Mouse (Mus musculus) left cerebral cortex, adult 18-20 months (tissue): Measurements from ENCODE around the gene Kdm5a. TPM values are rescaled to one million over a fixed set of nuclear protein-coding genes. Genes with fewer than 3 reads are reported as not detected.

Experiments used
- DNase-seq, 2 experiments: peaks; one replicate each; pipeline ENCODE4 v3.0.0; 2021 to 2022; ENCODE audit warnings: low spot score in 2 of 2, mixed read lengths in 1 of 2
- total RNA-seq, 2 experiments: library from RNA; stranded (reverse); gene quantifications; 2 replicates each; pipeline ENCODE4 v1.2.3; 2021

Kdm5a gene
- total RNA-seq, 2 experiments from 2014 or later = 41.8 TPM

DNA sequence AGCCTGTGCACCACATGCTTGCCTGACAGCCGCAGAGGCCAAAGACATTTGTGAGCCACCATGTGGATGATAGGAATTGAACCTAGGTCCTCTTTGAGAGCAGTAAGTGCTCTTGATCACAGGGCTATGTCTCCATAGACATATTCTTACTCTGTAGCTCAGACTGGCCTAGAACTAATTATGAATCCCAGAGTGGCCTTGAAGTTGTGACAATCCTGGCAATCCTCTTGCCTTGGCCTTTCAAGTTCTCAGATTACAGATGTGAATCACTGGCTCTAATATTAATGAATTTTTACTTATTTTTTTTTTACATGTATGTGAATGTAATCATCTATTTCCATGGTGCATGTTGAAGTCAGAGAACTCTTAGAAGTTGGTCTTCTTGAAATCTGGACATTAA is 40.0 kb downstream of the Kdm5a start:
- no peak for DNase-seq

- no peak for DNase-seq
Observed at GRCm38 (mm10) chr6:120438161-120438560, 74.2 kb downstream of the Kdm5a start.

DNA sequence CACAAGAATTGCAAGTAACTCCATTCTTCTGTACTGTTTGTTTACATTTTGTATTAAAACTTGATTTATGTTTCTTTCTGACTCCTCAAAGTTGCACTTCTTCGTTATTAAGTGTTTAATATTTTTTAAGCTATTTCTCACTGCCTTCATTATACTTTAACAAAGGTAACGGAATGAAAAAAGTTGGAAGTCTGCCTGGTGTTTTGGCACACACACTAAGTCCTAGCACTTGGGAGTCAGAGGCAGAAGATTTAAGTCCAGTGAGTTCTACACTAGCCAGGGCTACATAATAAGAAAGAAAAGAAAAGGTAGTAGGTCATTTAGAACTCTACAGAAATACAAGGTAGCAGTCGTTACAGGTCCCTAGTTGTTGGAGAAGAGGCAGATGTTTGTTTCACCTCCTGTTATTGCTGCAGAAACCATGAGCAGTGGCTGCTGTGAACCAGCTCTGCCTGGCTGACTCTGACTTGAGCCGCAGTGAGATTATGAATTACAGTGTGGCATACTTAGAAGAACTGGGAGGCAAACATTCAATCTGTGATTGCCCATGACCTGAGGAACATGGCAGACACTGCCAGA is 78.3 kb downstream of the Kdm5a start:
- no peak for DNase-seq

GRCm38 (mm10) chr6:120443363-120444355 is 79.7 kb downstream of the Kdm5a start:
- no peak for DNase-seq

- no peak for DNase-seq
Observed at GRCm38 (mm10) chr6:120450208-120450607, 86.3 kb downstream of the Kdm5a start.

- no peak for DNase-seq
Observed at GRCm38 (mm10) chr6:120452384-120453102, 88.6 kb downstream of the Kdm5a start.

DNA sequence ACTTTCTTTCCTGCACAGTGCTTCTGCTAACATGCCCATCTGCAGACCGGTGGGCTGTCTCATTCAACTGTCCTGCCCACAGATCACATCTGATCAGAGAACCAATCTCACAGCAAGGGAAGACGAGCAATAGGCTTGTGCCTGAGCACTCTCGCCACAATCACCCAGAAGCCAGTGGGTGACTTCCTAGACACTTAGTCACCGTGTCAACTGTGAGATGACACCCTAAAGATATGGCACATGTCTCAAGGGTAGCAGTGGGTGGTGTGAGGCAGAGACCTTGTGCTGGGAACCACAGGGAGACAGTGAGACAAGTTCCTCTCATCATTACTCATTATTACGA is 89.2 kb downstream of the Kdm5a start:
- no peak for DNase-seq

- DNase-seq = no peak
Observed at GRCm38 (mm10) chr6:120453556-120453955, 89.6 kb downstream of the Kdm5a start.

DNA sequence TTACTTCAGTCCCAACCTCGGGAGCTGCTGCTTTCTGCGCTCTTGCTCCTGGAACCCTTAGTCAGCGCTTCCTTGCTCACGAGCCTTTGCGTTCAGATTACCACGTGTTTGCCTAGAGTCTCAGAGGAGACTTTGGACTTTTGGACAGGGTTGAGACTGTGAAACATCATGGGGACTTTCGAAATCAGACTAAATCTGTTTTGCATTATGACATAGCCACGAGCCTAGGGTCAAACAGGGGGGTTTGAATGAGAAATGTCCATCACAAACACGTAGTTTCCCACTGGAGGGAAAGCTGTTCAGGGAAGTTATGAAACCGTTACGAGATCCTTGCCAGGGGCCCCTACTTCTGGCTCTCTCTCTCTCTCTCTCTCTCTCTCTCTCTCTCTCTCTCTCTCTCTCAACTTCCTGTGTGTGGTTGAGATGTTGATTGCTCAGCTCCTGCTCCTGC is 90.7 kb downstream of the Kdm5a start:
- DNase-seq = no peak

- DNase-seq = no peak
Observed at GRCm38 (mm10) chr6:120457074-120457473, 93.2 kb downstream of the Kdm5a start.

DNA sequence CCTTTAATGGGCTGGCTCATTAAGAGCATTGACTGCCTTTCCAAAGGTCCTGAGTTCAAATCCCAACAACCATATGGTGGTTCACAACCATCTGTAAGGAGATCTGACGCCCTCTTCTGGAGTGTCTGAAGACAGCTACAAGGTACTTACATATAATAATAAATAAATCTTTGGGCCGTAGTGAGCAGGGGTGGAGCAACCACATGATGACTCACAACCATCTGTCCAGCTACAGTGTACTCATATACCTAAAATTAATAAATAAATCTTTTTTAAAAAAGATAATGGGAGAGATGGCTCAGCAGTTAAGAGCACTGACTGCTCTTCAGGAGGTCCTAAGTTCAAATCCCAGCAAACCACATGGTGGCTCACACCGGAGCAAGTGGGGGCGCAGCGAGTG is 93.8 kb downstream of the Kdm5a start:
- no peak for DNase-seq

GRCm38 (mm10) chr6:120461217-120461616 is 97.3 kb downstream of the Kdm5a start:
- DNase-seq = no peak

- no peak for DNase-seq
Observed at GRCm38 (mm10) chr6:120462251-120462650, 98.3 kb downstream of the Kdm5a start.

- peak; percentile 57 to 64 for DNase-seq
Observed at GRCm38 (mm10) chr6:120463086-120463871, 99.4 kb downstream of the Kdm5a start, which contains the start of gene Il17ra. Gene Il17ra (plus strand): TSS chr6:120463247.

GRCm38 (mm10) chr6:120463884-120464283 is 100.0 kb downstream of the Kdm5a start:
- no peak for DNase-seq

DNA sequence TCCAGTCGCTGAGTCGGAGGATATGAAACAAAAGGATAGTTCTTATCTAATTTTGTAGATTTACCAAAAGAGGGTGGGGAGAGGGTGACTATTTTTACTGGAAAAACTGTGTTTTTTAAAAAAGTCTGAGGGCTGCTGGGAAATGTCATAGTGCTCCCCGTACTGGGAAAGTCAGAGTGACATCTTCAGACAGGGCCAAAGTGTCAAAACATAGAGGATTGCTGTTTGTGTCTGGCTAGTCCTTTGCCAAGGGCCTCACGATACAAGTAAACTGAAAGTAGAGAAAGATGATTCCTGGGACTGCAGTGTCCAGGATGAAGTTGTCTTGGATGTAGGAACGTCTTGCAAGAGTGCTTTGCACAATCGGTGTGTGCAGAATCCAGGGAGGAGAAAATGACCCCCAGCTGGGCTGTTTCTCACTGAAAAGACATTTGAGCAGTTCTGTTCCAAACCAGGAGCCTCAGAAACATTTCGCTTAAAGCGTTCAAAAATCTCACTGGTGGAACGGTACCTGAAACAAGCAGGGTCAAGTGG is 100.5 kb downstream of the Kdm5a start:
- no peak for DNase-seq

DNA sequence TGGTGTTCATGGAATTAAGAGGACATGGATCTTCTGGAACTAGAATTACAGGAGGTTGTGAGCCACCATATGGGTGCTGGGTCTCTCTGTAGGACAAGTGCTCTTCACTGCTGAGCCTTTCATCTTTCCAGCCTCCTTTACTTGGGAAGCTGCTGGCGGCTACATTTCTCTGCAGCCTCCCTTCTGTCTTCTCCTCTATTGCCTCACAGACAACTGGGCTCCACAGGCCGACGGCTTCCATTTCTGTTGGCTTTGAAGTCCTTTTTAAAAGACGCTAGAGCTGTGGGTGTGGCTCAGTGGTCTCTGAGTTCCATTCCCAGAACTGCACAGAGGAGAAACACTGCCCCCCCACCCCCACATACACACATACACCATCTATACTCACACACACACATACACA is 101.5 kb downstream of the Kdm5a start:
- DNase-seq = no peak

GRCm38 (mm10) chr6:120466609-120467329 is 102.8 kb downstream of the Kdm5a start:
- no peak for DNase-seq

DNA sequence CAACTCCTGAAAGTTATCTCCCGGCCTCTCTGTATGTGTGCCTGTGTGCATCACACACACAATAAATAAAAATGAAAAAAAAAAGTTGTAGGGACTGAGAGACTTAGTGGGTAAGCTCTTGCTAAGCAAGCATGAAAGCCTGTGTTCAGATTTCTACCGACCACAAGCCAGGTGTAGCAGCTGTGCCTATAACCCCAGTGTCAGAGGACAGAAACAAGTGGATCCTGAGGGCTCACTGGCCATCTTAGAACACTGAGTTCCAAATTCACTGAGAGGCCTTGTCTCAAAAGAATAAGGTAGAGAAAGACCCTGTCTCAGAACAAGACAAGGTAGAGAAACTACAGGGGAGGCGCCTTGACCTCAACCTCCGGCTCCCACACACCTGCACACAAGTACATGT is 104.3 kb downstream of the Kdm5a start:
- DNase-seq = no peak

DNA sequence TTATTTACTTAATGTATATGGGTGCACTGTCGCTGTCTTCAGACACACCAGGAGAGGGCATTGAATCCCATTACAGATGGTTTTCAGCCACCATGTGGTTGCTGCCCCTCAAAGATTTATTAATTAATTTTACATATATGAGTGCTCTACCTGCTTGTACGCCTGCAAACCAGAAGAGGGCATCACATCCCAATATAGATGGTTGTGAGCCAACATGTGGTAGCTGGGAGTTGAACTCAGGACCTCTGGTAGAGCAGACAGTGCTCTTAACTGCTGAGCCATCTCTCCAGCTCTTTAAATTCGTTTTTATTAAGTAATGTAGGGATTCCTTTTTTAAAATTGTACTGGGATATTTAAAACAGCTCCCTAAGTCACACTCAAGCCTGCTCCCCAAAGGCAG is 105.3 kb downstream of the Kdm5a start:
- no peak for DNase-seq
